Mouse (Mus musculus): ENCODE measurements around the gene B4gat1. TPM values are rescaled to one million over a fixed set of nuclear protein-coding genes. Genes with fewer than 3 reads are reported as not detected.

Gene B4gat1
- polyA plus RNA-seq, 1 experiment from 2014 or later = 41.6 TPM

- 13% methylated on average over 41 of the region's 41 CpGs for WGBS
- peak overlapping the region; percentile 93 for H3K27ac ChIP-seq
- H3K27me3 ChIP-seq (ENCODE audit: insufficient read depth, poor library complexity, severe bottlenecking) = peaks cover 9% of the 10 kb centered on the region
- H3K36me3 ChIP-seq = peaks cover 20% of the 10 kb centered on the region
- peak overlapping the region; percentile 66 for H3K4me3 ChIP-seq
- peaks cover 44% of the 10 kb centered on the region for H3K4me1 ChIP-seq (replicated peaks)
- no peaks in the 10 kb centered on the region for H3K9me3 ChIP-seq
- DNase-seq (ENCODE audit: low spot score) = peak; percentile 25
These were observed 882 bp downstream of the B4gat1 start for GRCm38 (mm10) chr19:5039301-5040114.

GRCm38 (mm10) chr19:5040862-5041523, 2.4 kb downstream of the B4gat1 start, which contains the start of gene Brms1:
Gene Brms1, plus strand, starts transcription at chr19:5041354.
- DNase-seq (ENCODE audit: low spot score) = peak; percentile 96
- peak within 1 kb of the TSS; percentile 81 for H3K27ac ChIP-seq
- peaks cover 9% of the 10 kb centered on the region for H3K27me3 ChIP-seq (ENCODE audit: insufficient read depth, poor library complexity, severe bottlenecking)
- H3K36me3 ChIP-seq = peaks cover 33% of the 10 kb centered on the region
- peaks cover 44% of the 10 kb centered on the region for H3K4me1 ChIP-seq (replicated peaks)
- no peaks in the 10 kb centered on the region for H3K9me3 ChIP-seq
- H3K4me3 ChIP-seq = peak within 1 kb of the TSS; percentile 66
- WGBS = 8% methylated on average over 40 of the region's 40 CpGs

GRCm38 (mm10) chr19:5041588-5041987, 3.0 kb downstream of the B4gat1 start:
- H3K27ac ChIP-seq = peak overlapping the region; percentile 81
- WGBS = 3% methylated on average over 16 of the region's 16 CpGs

GRCm38 (mm10) chr19:5045531-5045930, 6.9 kb downstream of the B4gat1 start:
- no peaks in the 10 kb centered on the region for H3K9me3 ChIP-seq
- peaks cover 41% of the 10 kb centered on the region for H3K4me1 ChIP-seq (replicated peaks)
- H3K4me3 ChIP-seq = no peak overlapping the region
- H3K27me3 ChIP-seq (ENCODE audit: insufficient read depth, poor library complexity, severe bottlenecking) = peaks cover 15% of the 10 kb centered on the region
- H3K36me3 ChIP-seq = peaks cover 72% of the 10 kb centered on the region
- DNase-seq (ENCODE audit: low spot score) = no peak
- WGBS = 86% methylated on average over 4 of the region's 4 CpGs
- no peak overlapping the region for H3K27ac ChIP-seq

More at GRCm38 (mm10) chr19:5041588-5041987, 3.0 kb downstream of the B4gat1 start:
- Histone ChIP-seq H3K27me3 (ENCODE audit: insufficient read depth, poor library complexity, severe bottlenecking) (peaks cover 9% of the 10 kb centered on the region), H3K4me3 (peak overlapping the region; percentile 66), H3K4me1 (replicated peaks) (peaks cover 44% of the 10 kb centered on the region), H3K36me3 (peaks cover 39% of the 10 kb centered on the region), H3K9me3 (no peaks in the 10 kb centered on the region)
- no peak for DNase-seq (ENCODE audit: low spot score)

GRCm38 (mm10) chr19:5048138-5049056, 9.8 kb downstream of the B4gat1 start:
- Histone ChIP-seq H3K4me3 (no peak overlapping the region), H3K27ac (no peak overlapping the region), H3K9me3 (no peaks in the 10 kb centered on the region), H3K36me3 (peaks cover 62% of the 10 kb centered on the region), H3K27me3 (ENCODE audit: insufficient read depth, poor library complexity, severe bottlenecking) (peaks cover 44% of the 10 kb centered on the region), H3K4me1 (replicated peaks) (peaks cover 44% of the 10 kb centered on the region)
- 86% methylated on average over 14 of the region's 14 CpGs for WGBS
- no peak for DNase-seq (ENCODE audit: low spot score)

GRCm38 (mm10) chr19:5049325-5049724, 10.7 kb downstream of the B4gat1 start:
- Histone ChIP-seq H3K9me3 (no peaks in the 10 kb centered on the region), H3K36me3 (peaks cover 53% of the 10 kb centered on the region), H3K27ac (no peak overlapping the region; the same call in 1 of the 2 replicates), H3K27me3 (ENCODE audit: insufficient read depth, poor library complexity, severe bottlenecking) (peaks cover 53% of the 10 kb centered on the region), H3K4me3 (0 out of 2 replicates have a peak overlapping the region, but pooled peaks have one; percentile 4), H3K4me1 (replicated peaks) (peaks cover 48% of the 10 kb centered on the region)
- DNase-seq (ENCODE audit: low spot score) = no peak
- WGBS = 77% methylated on average over 6 of the region's 6 CpGs

GRCm38 (mm10) chr19:5050047-5050905, 11.7 kb downstream of the B4gat1 start, which contains the start of gene Rin1:
Gene Rin1, plus strand, starts transcription at chr19:5050481.
- Histone ChIP-seq H3K9me3 (no peaks in the 10 kb centered on the region), H3K4me3 (peak within 1 kb of the TSS; percentile 38)
- 18% methylated on average over 14 of the region's 14 CpGs for WGBS

GRCm38 (mm10) chr19:5051031-5051430, 12.4 kb downstream of the B4gat1 start:
- H3K27ac ChIP-seq = peak overlapping the region; percentile 41; the same call in 1 of the 2 replicates
- no peaks in the 10 kb centered on the region for H3K9me3 ChIP-seq
- H3K27me3 ChIP-seq (ENCODE audit: insufficient read depth, poor library complexity, severe bottlenecking) = peaks cover 62% of the 10 kb centered on the region
- H3K4me3 ChIP-seq = peak overlapping the region; percentile 38
- peaks cover 38% of the 10 kb centered on the region for H3K36me3 ChIP-seq
- no peak for DNase-seq (ENCODE audit: low spot score)
- WGBS = 8% methylated on average over 17 of the region's 17 CpGs
- H3K4me1 ChIP-seq (replicated peaks) = peaks cover 48% of the 10 kb centered on the region

More at GRCm38 (mm10) chr19:5050047-5050905, 11.7 kb downstream of the B4gat1 start, which contains the start of gene Rin1:
- Histone ChIP-seq H3K4me1 (replicated peaks) (peaks cover 48% of the 10 kb centered on the region), H3K27ac (peak within 1 kb of the TSS; percentile 41), H3K36me3 (peaks cover 46% of the 10 kb centered on the region), H3K27me3 (ENCODE audit: insufficient read depth, poor library complexity, severe bottlenecking) (peaks cover 62% of the 10 kb centered on the region)
- peak; percentile 62 for DNase-seq (ENCODE audit: low spot score)

- no peak for DNase-seq (ENCODE audit: low spot score)
- Histone ChIP-seq H3K4me3 (peak overlapping the region; percentile 38), H3K9me3 (no peaks in the 10 kb centered on the region), H3K27ac (peak overlapping the region; percentile 41; the same call in 1 of the 2 replicates), H3K27me3 (ENCODE audit: insufficient read depth, poor library complexity, severe bottlenecking) (peaks cover 62% of the 10 kb centered on the region), H3K36me3 (peaks cover 34% of the 10 kb centered on the region), H3K4me1 (replicated peaks) (peaks cover 53% of the 10 kb centered on the region)
- WGBS = 42% methylated on average over 3 of the region's 3 CpGs
These were observed 12.9 kb downstream of the B4gat1 start for GRCm38 (mm10) chr19:5051515-5051914.

GRCm38 (mm10) chr19:5052166-5052822, 13.7 kb downstream of the B4gat1 start:
- no peaks in the 10 kb centered on the region for H3K9me3 ChIP-seq
- H3K27me3 ChIP-seq (ENCODE audit: insufficient read depth, poor library complexity, severe bottlenecking) = peaks cover 62% of the 10 kb centered on the region
- H3K36me3 ChIP-seq = peaks cover 26% of the 10 kb centered on the region
- WGBS = 29% methylated on average over 25 of the region's 25 CpGs
- peak overlapping the region; percentile 16; the same call in 1 of the 2 replicates for H3K27ac ChIP-seq
- peak overlapping the region; percentile 16; the same call in 1 of the 2 replicates for H3K4me3 ChIP-seq
- DNase-seq (ENCODE audit: low spot score) = no peak
- H3K4me1 ChIP-seq (replicated peaks) = peaks cover 60% of the 10 kb centered on the region

- no peak overlapping the region for H3K27ac ChIP-seq
- 57% methylated on average over 17 of the region's 17 CpGs for WGBS
- H3K9me3 ChIP-seq = no peaks in the 10 kb centered on the region
- no peak for DNase-seq (ENCODE audit: low spot score)
- peak overlapping the region; percentile 16; the same call in 1 of the 2 replicates for H3K4me3 ChIP-seq
- H3K27me3 ChIP-seq (ENCODE audit: insufficient read depth, poor library complexity, severe bottlenecking) = peaks cover 67% of the 10 kb centered on the region
- H3K4me1 ChIP-seq (replicated peaks) = peaks cover 62% of the 10 kb centered on the region
- H3K36me3 ChIP-seq = peaks cover 20% of the 10 kb centered on the region
These were observed 14.2 kb downstream of the B4gat1 start for GRCm38 (mm10) chr19:5052853-5053252.

All from hindbrain, embryonic 10.5 days (tissue).